Mouse (Mus musculus) ES-E14 (cell line): Measurements from ENCODE around the gene Peg3. TPM values are rescaled to one million over a fixed set of nuclear protein-coding genes. Genes with fewer than 3 reads are reported as not detected.

Experiments used
- DNase-seq: peaks from one replicate; pipeline ENCODE4 v3.0.0-alpha.2; 2013; ENCODE audit warnings: low read depth, low spot score
- H3K27ac ChIP-seq: 2 replicates; pipeline ENCODE4 v1.5.1; 2012; ENCODE audit warnings: low read depth, mild to moderate bottlenecking, low read length, moderate library complexity, mixed read lengths; ENCODE audit not compliant: poor library complexity, insufficient read depth, severe bottlenecking
- H3K36me3 ChIP-seq: 2 replicates; pipeline ENCODE4 v1.6.1; 2012; ENCODE audit warnings: mild to moderate bottlenecking, low read length, moderate library complexity, mixed read lengths; ENCODE audit not compliant: control insufficient read depth, poor library complexity, insufficient read depth, severe bottlenecking
- H3K4me1 ChIP-seq, 2 experiments: fragments of 150-350 bp in 1 of 2; sonication (generic) in 1 of 2; 2 replicates each; pipeline ENCODE4 v1.6.1; 2012; ENCODE audit warnings: low read length in 2 of 2, mild to moderate bottlenecking in 1 of 2, mixed read lengths in 1 of 2; ENCODE audit not compliant: control insufficient read depth in 2 of 2, insufficient read depth in 2 of 2, poor library complexity in 1 of 2
- H3K4me3 ChIP-seq, 2 experiments: fragments of 150-350 bp in 1 of 2; sonication (generic) in 1 of 2; 2 replicates each; pipeline ENCODE4 v1.5.1; 2012; ENCODE audit warnings: low read length in 2 of 2, low read depth in 1 of 2, mild to moderate bottlenecking in 1 of 2, mixed read lengths in 1 of 2; ENCODE audit not compliant: insufficient read depth in 1 of 2, poor library complexity in 1 of 2, severe bottlenecking in 1 of 2
- H3K9ac ChIP-seq: 2 replicates; pipeline ENCODE4 v1.6.1; 2012; ENCODE audit warnings: low read depth, mild to moderate bottlenecking, low read length, mixed read lengths; ENCODE audit not compliant: poor library complexity, insufficient read depth, severe bottlenecking
- H3K9me3 ChIP-seq: fragments of 150-350 bp; sonication (generic); 2 replicates; pipeline ENCODE4 v1.6.1; 2012; ENCODE audit warnings: low read depth, mild to moderate bottlenecking, low read length; ENCODE audit not compliant: control insufficient read depth, insufficient read depth
- CHD2 ChIP-seq: IDR thresholded peaks from 2 replicates; pipeline ENCODE4 v1.6.1; 2014; ENCODE audit warnings: mild to moderate bottlenecking, low read depth, low read length, inconsistent platforms
- HCFC1 ChIP-seq: IDR thresholded peaks from 2 replicates; pipeline ENCODE4 v1.6.1; 2012; ENCODE audit warnings: low read length, inconsistent platforms, borderline replicate concordance; ENCODE audit not compliant: insufficient read depth
- MAFK ChIP-seq: IDR thresholded peaks from 2 replicates; pipeline ENCODE4 v1.6.1; 2014; ENCODE audit warnings: mild to moderate bottlenecking, low read depth, low read length, inconsistent platforms; ENCODE audit not compliant: insufficient read depth
- ZC3H11A ChIP-seq: IDR thresholded peaks from 2 replicates; pipeline ENCODE4 v1.6.1; 2012; ENCODE audit warnings: low read depth, mild to moderate bottlenecking, inconsistent platforms, low read length, borderline replicate concordance
- ZNF384 ChIP-seq: IDR thresholded peaks from 2 replicates; pipeline ENCODE4 v1.6.1; 2012; ENCODE audit warnings: low read depth, low read length, inconsistent platforms
- in situ Hi-C, 2 experiments: fragments of 600-800 bp; cut with MboI; formaldehyde crosslinking; loops; one replicate each; pipeline ENCODE4 v1.15.1; 2025; ENCODE audit warnings: low sequenced_read_pairs in 2 of 2, inconsistent platforms in 1 of 2; ENCODE audit not compliant: unreplicated experiment in 2 of 2
- total RNA-seq: library from RNA; depleted of rRNA; stranded (reverse); fragments of 300-350 nt; gene quantifications from 2 replicates; pipeline ENCODE4 v1.2.3, GENCODE M21; 2012; rRNA removed

Peg3 gene
- total RNA-seq: 27.4 and 80.4 TPM in 2 replicates

- TF ChIP-seq CHD2 (no peak), ZNF384 (no peak), HCFC1 (no peak), MAFK (no peak), ZC3H11A (no peak)
- in situ Hi-C loops: loop anchor here in 1 of 2 experiments (25.0 kb wide), 1 partner anchor 143 kb away; no protein-coding TSS in a partner anchor
Measured at GRCm38 (mm10) chr7:6730241-6730640, at the start of gene Peg3, which contains the start of gene Usp29. Gene Peg3, minus strand, starts transcription at chr7:6730431. Gene Usp29, plus strand, starts transcription at chr7:6730578.

GRCm38 (mm10) chr7:6779172-6779571 is 48.9 kb upstream of the Peg3 start:
- Histone ChIP-seq H3K36me3 (no peaks in the 10 kb centered on the region), H3K9me3 (no peaks in the 10 kb centered on the region), H3K9ac (no peak overlapping the region), H3K4me1 (peaks cover 0 to 5% of the 10 kb centered on the region in 2 experiments; a peak in 1 of 4 replicates), H3K27ac (no peak overlapping the region), H3K4me3 (no peak overlapping the region)
- in situ Hi-C loops: no loop called here
- DNase-seq: no peak
- TF ChIP-seq HCFC1 (no peak), ZNF384 (no peak), CHD2 (no peak), MAFK (no peak), ZC3H11A (no peak)

More at GRCm38 (mm10) chr7:6730241-6730640, at the start of gene Peg3, which contains the start of gene Usp29:
- H3K36me3 ChIP-seq: no peaks in the 10 kb centered on the region
- H3K4me1 ChIP-seq: no peaks in the 10 kb centered on the region
- H3K9me3 ChIP-seq: no peaks in the 10 kb centered on the region; the same call in 1 of the 2 replicates
- H3K4me3 ChIP-seq: peak within 1 kb of the TSS; percentile 73 to 78
- peak within 1 kb of the TSS; percentile 88 for H3K9ac ChIP-seq
- peak; percentile 72 for DNase-seq
- H3K27ac ChIP-seq: peak within 1 kb of the TSS; percentile 82

GRCm38 (mm10) chr7:6777689-6778088 is 47.5 kb upstream of the Peg3 start:
- Histone ChIP-seq H3K9me3 (no peaks in the 10 kb centered on the region), H3K4me3 (no peak overlapping the region), H3K9ac (no peak overlapping the region), H3K27ac (no peak overlapping the region), H3K36me3 (no peaks in the 10 kb centered on the region), H3K4me1 (peaks cover 0 to 5% of the 10 kb centered on the region in 2 experiments; a peak in 1 of 4 replicates)
- DNase-seq: no peak
- in situ Hi-C loops: no loop called here
- no peak for TF ChIP-seq ZNF384
- no peak for TF ChIP-seq MAFK
- TF ChIP-seq ZC3H11A: no peak
- no peak for TF ChIP-seq HCFC1
- no peak for TF ChIP-seq CHD2

GRCm38 (mm10) chr7:6777107-6777506 is 46.9 kb upstream of the Peg3 start:
- H3K27ac ChIP-seq: no peak overlapping the region
- H3K36me3 ChIP-seq: no peaks in the 10 kb centered on the region
- in situ Hi-C loops: no loop called here
- peaks cover 0 to 5% of the 10 kb centered on the region in 2 experiments; a peak in 1 of 4 replicates for H3K4me1 ChIP-seq
- no peak overlapping the region for H3K4me3 ChIP-seq
- no peak for TF ChIP-seq ZC3H11A
- no peak for TF ChIP-seq CHD2
- TF ChIP-seq MAFK: no peak
- TF ChIP-seq HCFC1: no peak
- no peak for TF ChIP-seq ZNF384
- DNase-seq: no peak
- H3K9ac ChIP-seq: no peak overlapping the region; the same call in 1 of the 2 replicates
- no peaks in the 10 kb centered on the region for H3K9me3 ChIP-seq
